Mouse (Mus musculus) urinary bladder, postnatal 25 days (tissue): ENCODE measurements around the gene Epha8.

Source experiments
- DNase-seq: peaks from one replicate; pipeline ENCODE4 v3.0.0; 2022; ENCODE audit warnings: low spot score

Epha8 gene

GRCm38 (mm10) chr4:136956751-136957446 lies at the start of gene Epha8:
Gene Epha8, minus strand, starts transcription at chr4:136956816.
- no peak for DNase-seq

- DNase-seq, result no peak
Observed at GRCm38 (mm10) chr4:137001825-137002224, 45.2 kb upstream of the Epha8 start.

- DNase-seq, result no peak
Observed at GRCm38 (mm10) chr4:137001020-137001419, 44.4 kb upstream of the Epha8 start.

DNA sequence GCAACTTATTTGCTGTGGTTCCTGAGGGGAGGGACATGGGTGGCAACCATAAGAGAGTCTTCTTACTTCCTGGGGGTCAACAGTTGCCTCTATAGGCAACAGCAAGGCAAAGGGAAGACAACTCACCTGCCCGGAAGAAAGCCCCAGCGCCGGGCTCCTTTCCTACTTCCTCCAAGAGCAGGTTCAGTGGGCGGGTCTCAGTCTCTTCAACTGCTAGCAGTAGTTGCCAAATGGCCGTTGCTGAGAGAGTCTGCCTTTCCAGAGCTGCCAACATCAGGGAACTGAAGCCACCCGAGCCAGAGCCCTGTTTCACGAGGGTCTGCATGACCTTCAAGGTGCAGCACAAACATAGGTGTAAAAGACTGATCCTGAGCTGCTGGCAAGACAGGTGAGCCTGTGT lies 41.8 kb upstream of the Epha8 start:
- no peak for DNase-seq

GRCm38 (mm10) chr4:136997723-136998345 lies 41.2 kb upstream of the Epha8 start:
- DNase-seq, result no peak

DNA sequence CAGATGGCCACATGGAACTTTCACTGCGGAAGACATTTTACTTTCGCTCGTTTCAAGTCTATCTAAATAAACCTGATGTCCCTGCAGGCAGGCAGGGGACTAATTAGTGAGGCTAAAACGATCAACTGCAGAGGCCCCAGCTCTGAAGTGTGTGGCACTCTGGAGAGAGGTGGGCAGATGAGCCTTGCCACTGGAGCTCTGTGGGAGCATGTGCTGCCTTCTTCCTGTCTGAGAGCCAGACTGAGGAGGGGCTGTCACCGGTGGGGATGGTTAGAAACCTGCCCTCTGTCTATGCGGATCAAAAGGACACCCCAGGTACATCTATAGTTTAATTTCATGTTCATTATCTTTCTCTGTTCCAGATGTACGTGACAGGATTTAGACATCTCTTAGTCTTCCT lies 40.3 kb upstream of the Epha8 start:
- no peak for DNase-seq

GRCm38 (mm10) chr4:136995361-136995760 lies 38.7 kb upstream of the Epha8 start:
- DNase-seq, result no peak

DNA sequence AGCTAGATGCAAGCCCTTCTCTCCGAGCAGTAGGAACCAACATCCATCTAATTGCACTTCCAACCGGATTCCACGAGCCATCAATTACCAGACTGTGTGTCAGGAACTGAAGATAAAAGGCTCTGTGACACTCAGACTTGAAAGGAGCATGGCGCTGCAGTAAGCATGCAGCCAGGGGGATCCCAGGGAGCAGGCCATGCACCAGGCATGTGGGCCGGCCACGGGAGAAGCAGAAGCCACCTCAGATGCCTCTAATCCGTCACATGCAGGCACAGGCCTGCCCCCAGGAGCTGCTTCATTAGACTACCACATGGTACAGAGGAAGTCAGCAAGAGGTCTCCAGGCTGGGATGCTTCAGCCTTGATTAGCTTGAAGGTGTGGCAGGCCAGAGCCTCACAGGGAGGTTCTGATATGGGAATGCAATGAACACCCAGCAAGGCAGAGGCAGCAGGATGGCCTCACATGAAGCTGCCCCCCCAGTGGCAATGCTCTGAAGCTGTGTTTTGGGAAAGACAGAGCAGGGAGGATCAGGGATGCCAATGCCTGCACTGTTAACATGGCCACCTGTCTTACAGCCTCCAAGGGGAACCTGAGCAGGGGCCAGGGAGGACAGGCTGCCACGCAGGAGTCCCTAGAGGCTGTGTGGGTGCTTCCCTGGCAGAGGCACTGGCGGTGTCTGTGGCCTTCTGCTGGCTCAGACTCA lies 25.5 kb upstream of the Epha8 start:
- no peak for DNase-seq

DNA sequence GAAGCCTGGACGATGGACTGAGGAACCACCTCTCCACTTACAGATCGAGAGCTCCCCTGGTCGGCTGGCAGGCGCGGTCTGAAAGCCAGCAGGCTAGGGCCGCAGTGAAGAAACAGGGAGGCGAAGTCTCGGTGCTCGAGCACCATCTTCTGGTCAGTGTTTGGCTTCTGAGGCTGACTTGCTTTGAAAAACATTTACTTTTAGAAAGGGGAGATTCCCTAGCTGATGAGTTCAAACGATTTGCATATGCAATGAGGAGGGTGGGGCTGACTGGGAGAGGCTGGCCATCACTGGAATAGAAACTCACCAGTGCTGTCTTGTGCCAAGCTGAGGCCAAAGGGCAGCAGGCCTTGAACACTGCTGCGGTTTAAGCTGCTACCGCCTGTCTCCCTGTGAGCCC lies 24.7 kb upstream of the Epha8 start:
- DNase-seq, result no peak

GRCm38 (mm10) chr4:136980921-136981320 lies 24.3 kb upstream of the Epha8 start:
- DNase-seq, result no peak

- DNase-seq, result no peak
Observed at GRCm38 (mm10) chr4:136977244-136977643, 20.6 kb upstream of the Epha8 start.

DNA sequence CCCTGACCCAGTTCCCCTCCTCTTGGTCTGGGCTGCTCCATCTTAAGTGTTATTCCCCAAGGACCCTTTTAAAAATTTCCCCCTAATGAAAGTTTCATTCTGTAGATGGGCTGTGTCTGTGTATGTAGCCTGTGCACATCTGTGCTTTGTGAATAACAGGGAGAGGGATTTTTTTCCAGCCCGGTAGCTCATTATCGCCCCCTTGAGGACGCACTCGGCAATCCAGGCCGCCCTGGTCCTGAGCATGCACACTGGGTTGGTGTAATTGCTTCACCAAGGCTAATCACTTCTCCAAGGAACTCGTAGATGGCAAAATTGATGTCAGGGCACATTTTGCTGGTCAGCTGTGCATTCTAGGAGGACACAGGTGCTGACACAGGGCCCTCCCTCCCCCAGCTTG lies 14.3 kb upstream of the Epha8 start:
- no peak for DNase-seq

- DNase-seq, result no peak
Observed at GRCm38 (mm10) chr4:136969503-136970276, 13.1 kb upstream of the Epha8 start.

- no peak for DNase-seq
Observed at GRCm38 (mm10) chr4:136969096-136969495, 12.5 kb upstream of the Epha8 start.

DNA sequence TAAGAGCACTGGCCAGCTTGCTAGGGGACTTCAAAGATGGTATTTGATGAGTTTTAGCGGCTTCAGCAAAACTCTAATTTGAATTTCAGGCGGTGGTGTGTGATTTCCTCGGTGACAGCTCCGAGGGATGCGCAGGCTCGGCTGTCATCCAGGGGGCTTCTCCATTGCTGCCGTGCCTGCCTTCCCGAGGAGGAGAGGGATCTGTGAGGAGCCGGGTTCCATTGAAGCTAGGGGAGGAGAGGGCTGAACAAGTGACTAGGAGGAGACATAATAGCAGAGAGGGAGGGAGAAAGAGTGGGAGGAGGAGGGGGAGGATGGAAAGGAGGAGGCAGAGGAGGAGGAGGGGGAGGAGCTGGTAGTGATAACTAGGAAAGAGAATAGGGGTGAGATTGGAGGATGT lies 10.9 kb upstream of the Epha8 start:
- no peak for DNase-seq

- DNase-seq, result no peak
Observed at GRCm38 (mm10) chr4:136966493-136967390, 10.1 kb upstream of the Epha8 start.

- DNase-seq, result no peak
Observed at GRCm38 (mm10) chr4:136964990-136965421, 8.4 kb upstream of the Epha8 start.

- DNase-seq, result no peak
Observed at GRCm38 (mm10) chr4:136962447-136962846, 5.8 kb upstream of the Epha8 start.

DNA sequence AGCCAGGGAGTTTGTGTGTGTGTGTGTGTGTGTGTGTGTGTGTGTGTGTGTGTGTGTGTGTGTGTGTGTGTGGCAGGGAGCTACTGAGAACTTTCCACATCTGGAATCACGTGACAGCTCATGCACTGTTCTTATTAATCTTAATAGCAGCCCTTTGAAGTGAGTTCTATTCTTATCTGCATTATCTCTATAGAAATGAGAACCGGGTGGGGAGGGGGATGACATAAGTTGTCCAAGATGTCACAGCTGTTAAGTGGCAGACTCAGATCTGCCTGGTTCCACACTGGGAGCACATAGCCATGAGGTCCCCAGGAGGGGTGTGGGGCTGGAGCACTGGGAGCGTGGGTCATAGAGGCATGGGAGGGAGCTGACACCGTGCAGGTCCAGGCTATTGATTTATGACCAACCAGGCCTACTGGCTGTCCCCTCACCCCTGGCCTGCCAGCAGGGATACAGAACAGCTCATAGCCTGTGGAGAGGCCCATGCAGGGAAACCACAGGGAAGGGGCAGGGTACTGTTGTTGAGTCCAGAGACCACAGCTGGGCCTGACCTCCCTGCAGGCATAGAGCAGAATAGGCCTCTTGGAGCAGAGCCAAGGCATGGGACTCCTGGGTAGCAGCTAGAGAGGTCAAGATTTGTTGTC lies 5.1 kb upstream of the Epha8 start:
- DNase-seq, result no peak

GRCm38 (mm10) chr4:136960581-136960980 lies 4.0 kb upstream of the Epha8 start:
- DNase-seq, result no peak

- DNase-seq, result no peak
Observed at GRCm38 (mm10) chr4:136960068-136960467, 3.5 kb upstream of the Epha8 start.
